Mouse (Mus musculus) urinary bladder, postnatal 14 days (tissue): ENCODE measurements around the gene Arr3.
A peak's percentile ranks its signal among the peaks of the same experiment; 100 is the strongest.

Experiments
- DNase-seq: peaks from one replicate; pipeline ENCODE4 v3.0.0; 2021; ENCODE audit warnings: low spot score

Gene Arr3

DNA sequence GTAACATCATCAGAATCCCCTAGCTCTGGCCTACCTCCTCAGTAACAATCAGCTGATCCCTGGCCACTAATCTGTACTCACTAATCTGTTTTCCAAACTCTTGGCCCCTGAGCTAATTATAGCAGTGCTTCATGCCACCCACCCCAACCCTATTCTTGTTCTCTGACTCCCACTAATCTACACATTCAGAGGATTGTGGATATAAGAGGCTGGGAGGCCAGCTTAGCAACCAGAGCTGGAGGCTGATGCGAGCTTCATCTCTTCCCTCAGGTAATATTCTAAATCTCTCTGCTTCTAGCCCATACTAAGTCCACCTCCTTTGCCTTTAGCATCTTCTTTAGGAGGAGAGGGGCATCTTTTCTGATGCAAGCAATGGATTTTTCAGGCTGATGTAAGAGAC lies at the start of gene Arr3:
Gene Arr3 (plus strand): TSS at position 184 of the 400 bp plus-strand sequence.
- no peak for DNase-seq

DNA sequence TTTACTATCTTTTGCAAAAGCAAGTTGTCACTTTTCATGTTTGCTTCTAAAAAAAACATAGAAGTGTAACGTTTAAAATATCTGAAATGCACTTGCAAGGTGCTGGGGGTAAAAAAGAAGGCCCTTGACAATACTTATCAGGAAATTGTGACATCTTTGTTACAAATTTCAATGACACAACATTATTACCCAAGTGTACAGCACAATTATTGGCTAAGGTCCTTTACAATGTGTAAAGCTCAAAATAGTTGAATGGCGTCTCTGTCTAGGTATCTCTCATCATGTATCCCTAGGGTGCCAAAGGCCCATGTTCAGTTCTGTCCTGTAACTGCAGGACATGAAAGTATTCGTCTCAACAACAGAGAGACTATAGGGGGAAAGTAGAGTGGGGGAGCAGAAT lies 49.3 kb upstream of the Arr3 start:
- no peak for DNase-seq

DNA sequence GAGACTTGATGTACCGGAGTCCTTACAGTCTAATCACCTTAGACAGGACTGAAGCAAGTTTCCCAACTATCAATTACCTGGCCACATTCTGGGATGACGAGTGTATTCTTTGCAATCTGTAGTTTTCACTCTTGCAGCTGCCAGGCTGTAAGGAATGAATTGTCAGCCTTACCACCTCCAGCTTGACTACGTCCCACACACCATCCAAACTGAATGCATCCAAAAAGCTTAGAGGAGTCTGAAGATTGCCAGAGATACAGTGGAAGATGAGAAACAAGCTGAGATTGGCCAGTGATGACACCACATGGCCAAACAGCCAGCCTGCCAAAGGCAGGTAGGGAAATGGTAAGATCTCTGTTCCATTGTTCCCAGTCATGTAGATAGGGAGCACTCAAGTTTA lies 39.6 kb upstream of the Arr3 start:
- DNase-seq = no peak

DNA sequence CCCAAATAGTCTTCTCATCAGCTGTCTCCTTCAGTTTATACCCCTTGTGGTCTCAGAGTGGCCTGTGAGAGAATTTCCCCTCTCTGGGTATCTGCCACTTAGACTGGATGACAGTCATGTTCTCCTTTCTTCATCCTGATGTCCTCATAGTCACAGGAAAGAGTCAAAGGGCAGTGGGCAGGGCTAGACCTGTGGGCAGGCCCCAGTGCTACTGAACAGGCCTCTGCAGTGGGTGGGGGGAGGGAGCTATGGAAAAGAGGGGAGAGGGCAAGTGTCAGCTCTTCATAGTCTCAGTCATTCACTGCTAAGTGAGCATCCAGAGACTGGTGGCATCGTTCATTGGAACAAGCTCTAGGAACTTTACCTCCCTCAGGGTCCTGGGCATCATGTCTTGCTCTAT lies 33.3 kb upstream of the Arr3 start, which contains the start of gene Awat1:
Gene Awat1 (plus strand): TSS at position 301 of the 400 bp plus-strand sequence.
- no peak for DNase-seq

DNA sequence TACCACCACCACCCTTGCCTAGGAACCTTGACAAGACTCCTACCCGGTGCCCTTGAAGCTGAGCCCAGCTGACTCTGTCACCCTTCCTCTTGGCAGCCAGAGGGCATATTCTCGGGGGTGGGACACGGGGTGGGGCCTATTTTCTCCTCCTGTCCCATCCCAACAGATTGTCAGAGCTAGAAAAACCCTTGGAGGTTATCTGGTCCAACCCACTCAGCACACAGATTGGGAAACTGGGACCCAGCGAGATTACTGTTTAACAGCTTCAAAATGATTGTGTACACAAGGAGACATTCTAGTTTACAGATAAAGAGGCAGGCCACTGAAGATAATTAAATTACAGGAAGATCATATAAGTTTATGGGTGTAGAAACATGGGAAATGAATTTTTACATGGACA lies 10.5 kb upstream of the Arr3 start, which contains the start of gene P2ry4:
Gene P2ry4 (minus strand): TSS at position 79 of the 400 bp plus-strand sequence.
- DNase-seq = no peak

DNA sequence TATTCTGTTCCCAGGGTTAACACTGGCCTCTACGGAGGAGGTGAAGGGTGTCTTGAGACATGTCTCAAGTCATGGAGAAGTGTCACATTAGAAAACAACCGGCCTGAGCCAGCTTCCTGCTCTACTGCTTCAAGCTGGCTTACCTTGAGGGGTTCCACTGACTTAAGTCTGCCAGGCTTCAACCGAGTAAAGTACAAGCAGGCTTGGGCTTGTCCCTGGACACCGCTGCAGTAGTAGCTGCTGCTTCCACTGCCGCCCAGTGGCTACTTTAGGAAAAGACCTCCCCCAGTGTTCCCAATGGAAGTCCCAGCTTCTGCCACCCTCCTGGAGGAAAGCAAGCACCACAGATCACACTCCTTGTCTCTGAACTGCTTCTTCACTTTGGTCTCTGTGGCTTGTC lies 7.9 kb upstream of the Arr3 start:
- peak; percentile 42 for DNase-seq

DNA sequence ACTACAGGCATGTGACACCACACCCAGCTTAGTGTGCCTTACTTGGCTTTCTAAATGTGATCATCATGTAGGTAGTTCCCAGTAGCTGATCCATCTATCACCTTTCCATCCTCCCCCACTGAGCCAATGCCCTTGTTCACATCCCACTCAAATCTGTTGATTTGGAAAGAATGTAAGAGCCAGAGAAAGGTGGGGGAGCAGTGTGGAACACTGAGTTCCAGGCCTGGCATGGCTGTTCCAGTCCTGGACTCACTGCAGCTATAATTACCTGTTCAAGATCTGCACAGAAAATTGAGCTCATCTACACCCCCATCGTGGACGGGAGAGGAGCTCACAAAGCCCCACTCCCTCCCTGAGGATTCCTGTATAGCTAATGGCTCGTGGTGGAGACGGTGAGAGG lies 5.5 kb upstream of the Arr3 start:
- no peak for DNase-seq

DNA sequence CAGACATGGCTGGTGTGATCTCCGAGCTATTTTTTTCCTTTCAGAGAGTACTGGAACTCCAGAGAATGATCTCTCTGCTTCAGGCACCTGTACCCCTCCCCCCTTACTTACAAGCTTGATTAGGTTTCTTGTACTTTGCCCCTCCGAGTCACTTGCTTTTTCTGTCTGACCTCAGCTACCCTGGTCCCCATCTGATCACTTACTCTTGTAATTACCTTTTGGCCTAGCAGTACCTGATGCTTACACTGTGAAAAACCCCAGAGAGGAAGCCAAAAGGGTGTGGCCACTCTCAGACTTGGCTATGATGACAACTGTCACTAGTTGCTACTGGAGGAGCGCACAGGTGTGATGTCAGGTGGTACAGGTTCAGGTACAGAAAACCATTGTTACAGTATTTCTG lies 13.2 kb downstream of the Arr3 start:
- no peak for DNase-seq

DNA sequence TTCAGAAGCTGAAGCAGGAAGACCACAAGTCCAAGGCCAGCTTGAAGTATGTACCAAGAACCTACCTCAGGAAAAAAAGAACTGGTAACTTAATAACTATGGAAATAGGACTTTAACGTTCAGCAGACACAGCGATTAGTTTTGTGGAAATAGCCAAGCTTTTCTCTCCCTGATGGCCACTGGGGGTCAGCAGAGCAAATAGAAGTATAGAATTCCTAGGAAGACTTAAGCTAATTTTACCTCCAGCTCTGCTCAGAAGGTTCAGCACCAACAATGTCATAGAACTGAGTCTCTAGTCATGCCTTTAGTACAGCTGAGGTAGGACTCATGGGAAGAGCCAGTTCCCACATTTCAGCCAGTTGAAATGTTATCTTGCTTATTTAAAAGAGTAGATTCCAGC lies 16.1 kb downstream of the Arr3 start:
- DNase-seq = no peak

DNA sequence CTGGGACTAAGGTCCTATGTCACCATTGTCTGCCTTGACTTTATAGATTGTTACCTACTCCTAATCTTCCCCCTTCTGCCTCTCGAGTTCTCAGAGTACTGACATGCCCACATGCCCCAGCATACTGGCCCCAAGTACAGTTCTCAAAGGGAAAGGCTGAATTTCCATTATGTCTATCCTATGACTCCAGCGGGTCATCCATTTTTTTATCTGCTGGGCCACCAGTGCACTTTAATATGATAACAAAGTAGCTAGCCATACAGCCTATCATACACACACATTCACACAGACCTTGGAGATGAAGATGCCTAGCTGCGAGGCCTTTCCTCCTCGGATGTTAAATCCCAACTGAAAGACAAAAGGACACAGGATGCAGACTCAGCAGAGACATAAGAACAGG lies 18.9 kb downstream of the Arr3 start:
- DNase-seq = no peak

DNA sequence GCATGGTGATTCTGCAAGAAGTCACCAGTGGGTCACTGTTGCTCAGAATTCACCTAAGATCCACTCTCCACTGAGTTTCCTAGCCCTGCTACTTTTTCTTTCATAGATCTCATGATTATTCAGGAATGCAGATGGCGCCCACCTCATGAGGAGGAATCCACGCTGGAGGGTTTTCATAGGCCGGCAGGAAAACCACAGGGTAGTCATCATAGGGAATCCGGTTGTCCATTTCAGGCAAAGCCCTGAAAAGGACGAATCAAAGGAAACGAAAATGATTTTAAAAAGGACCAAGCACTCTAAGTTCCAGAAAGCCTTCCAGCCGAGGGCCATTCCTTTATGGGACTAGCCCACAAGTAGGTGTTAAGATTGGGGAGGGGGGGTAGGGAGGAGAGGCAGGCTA lies 19.8 kb downstream of the Arr3 start:
- DNase-seq = no peak

DNA sequence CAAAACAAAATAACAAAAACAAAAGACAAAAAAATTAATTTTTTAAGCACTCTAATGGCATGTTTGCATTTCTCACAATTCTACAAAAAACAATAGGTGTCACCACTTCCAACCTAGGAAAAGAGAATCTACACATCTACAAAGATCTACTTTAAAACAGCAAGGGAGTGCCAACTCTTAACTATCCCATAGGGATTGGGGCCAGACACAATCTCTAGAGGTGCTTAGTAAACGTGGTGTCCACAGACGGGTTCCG lies 20.2 kb downstream of the Arr3 start, which contains the start of gene Kif4:
Gene Kif4 (plus strand): TSS at position 192 of the 256 bp plus-strand sequence.
- no peak for DNase-seq

DNA sequence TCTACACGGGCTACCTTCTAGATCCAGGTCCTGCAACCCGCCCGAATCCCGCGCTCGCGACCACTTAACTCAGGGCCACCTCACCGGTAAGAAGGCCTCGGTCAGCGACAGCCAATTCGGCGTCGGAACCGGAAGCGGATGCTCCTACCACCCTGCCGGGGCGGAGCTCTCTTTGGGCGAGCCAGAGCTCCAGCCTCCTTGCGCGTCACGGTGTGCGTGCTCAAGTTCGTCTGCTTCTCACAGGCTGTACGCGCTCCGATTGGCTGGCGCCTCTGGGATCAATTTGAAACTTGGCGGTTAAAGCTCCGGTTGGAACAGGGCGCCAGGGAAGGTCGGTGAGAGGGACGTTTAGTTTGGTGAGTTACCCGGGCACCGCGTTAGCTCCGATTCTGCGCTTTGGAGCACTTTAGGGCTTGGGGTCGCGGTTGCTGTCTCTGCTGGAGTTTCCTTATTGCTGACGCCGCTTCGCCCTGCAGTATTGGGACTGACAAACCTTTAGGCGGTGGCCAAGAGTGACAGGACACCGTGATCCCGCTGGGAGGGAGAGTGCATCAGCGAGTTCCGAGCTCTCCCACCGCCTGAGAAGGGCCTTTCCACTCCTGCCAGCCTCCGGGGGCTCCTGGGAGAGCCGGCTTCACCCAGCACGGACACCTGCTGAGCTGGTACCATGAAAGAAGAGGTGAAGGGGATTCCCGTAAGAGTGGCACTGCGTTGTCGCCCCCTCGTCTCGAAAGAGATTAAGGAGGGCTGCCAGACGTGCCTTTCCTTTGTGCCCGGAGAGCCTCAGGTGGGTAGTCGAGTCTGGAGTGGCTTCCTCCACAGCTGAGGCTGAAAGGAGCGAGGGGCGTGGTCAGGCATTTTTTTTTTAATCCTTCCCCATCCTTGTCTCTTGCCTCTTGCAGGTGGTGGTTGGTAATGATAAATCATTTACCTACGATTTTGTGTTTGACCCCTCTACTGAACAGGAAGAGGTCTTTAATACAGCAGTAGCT lies 20.8 kb downstream of the Arr3 start, which contains the start of gene Pdzd11:
Gene Pdzd11 (minus strand): TSS at position 767 of the 992 bp plus-strand sequence.
- DNase-seq = peak; percentile 91

DNA sequence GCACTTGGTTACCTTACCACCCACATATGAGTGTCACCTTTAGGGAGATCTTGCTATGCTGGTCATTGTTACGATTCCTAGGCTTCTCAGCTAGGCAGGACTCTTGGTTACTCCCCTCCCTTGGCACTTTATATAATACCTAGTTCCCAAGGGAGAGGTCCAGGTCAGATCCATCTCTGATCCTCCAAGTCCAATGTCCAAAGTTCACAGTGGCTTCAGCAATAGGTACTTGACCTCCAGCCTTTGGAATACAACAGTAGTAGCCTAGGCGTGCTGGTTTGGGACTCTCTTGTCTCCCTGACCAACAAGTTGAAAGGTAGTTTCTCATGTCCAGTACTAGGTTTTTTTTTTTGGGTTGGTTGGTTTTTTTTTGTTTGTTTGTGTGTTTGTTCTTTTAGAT lies 23.8 kb downstream of the Arr3 start:
- no peak for DNase-seq

DNA sequence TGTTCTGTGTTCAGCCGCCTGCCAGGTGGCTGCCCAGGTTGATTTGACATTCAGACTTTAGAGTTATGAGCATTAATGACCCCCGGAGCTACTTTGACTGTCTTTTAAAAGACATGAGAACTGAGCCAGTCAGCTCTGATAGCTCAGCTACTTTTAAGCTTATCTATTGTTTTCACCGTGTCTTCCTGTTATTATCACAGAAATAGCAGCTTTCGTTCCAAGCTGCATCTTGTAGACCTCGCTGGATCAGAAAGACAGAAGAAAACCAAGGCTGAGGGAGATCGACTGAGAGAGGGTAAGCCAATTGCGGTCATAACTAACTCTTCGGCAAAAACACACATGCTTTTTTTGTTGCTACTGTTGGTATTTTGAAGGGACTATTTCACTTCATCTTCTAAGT lies 33.2 kb downstream of the Arr3 start:
- DNase-seq = no peak

DNA sequence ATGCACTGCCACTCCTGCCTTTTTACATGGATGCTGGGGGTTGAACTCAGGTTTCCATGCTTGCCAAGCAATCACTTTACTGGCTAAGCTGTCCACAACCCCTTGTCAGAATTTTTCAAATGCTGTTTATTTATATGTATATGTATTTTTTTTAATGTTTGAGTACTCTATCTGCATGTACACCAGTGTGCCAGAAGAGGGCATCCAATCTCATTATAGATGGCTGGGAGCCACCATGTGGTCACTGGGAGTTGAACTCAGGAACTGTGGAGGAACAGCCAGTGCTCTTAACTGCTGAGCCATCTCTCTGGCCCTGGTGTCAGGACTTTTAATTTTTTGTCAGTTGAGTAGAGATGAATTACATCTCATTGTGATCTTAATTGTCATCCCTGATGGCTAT lies 47.6 kb downstream of the Arr3 start:
- DNase-seq = no peak

DNA sequence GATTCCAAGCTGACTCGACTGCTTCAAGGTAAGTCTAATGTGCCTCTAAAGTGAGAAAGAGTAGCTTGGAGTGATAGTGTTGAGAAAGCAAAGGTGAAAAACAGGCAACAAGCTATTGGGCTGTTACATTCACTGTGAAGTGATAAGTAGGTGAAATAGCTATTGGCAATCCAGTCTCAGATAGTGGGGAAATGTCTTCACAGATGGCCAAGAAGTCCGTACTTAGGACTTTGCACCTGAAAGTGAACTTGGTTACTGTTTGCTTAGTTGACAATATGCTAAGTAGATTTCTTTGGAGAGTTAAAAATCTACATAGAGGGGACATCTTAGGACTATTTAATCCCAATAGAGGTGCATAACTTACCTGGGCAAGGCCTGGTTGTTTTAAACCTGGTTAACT lies 59.5 kb downstream of the Arr3 start:
- DNase-seq = no peak
